Mouse (Mus musculus) lung, postnatal 10 days (tissue): ENCODE measurements around the gene Tspan32.
A peak's percentile ranks its signal among the peaks of the same experiment; 100 is the strongest.

Experiments used
- DNase-seq: peaks from one replicate; pipeline ENCODE4 v3.0.0; 2021

Tspan32 gene

DNA sequence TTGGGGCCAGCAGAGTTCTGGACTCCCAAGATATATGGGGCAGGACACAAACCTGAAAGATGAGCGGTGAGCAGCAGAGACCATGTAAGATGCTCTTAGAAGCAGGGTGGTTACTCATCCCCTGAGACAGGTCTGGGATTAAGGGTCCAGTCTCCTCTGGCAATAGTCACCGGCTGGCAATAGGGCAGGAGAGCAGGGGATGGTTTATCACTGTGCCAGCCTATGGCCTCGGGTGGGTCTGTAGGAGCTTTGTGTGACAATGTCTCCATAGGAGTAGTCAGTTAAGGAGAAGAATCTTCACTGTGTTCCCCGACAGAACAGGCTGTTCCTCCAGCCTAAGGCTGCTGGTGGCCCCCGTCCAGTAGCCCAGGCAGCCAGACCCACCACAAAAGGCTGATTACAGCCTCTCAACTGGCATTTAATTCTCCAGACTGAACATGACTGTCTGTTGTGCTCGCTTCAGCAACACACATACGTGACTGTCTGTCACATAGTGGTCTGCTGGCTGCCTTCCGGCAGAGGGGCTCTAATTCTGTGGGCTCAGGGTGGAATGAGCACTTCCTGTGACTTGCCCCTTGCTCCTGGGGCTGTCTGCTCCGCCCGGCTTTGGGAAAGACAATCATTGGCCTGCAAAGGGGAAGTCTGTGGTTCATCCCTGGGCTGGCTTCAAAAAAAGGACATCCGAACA, 50.8 kb downstream of the Tspan32 start:
- DNase-seq, result peak; percentile 37

DNA sequence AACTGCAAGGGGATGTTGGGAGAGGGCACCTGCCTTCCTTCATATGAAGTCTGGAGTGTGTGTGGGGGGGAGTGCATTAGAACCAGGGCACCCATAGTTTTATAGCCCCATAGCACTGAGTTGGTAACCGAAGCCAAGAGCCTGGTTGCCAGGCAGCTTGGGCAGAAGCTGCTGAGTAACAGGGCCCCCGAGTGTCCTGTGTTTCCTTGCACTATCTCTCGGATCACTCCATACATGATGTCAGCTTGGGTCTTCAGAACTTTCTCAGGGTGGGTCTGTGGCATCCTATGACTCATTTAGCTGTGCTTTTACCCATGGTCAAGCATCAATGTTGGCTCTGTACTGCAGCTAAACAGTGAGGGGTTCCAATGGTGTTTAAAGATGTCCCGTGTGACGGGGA, 52.2 kb downstream of the Tspan32 start:
- DNase-seq, result no peak

DNA sequence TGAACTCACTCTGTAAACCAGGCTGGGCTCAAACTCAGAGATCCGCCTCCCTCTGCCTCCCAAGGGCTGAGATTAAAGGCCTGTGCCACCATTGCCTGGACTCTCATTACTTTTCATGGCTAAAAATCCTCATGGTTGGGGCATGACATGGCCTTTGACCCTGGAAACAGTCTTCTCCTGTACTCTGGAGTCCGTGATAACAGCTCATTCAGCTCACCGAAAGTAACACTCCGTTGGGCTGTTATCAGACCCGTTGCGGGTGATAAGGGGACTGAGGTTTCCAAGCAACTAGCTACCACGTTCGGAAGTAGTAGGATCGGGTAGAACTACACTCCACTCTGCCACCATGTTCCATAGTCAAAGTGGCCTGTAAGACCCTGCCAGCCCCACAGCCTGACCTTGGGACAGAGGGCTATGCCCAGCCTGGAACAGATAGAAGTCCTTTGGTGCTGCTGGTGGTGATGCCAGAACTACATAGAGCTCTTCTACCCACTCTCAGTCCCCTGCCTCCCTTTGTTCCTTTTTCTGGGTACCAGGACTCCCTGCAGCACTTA, 52.9 kb downstream of the Tspan32 start:
- DNase-seq, result no peak

DNA sequence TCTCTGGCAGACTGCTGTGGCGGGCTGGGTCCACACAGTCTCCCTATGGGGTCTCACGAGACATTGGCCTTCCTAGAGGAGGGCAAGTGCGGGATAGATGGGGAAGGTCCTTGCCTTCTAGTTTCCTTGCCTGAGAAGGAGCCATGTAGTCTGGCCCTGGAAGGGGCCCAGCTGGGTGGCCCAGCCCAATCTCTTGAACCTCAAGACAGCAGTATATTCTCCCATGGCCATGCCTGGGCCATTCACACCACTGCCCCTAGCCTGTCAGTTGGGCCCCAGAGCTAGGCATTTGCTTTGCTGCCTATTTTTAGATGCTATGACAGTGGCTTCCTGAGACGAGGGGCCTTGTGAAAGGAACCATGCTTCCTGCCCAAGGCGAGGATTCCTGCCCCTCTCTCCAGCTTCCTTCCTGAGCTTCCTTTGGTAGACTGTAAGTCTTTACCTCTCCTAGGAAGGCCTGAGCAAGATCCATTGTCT, 53.4 kb downstream of the Tspan32 start:
- DNase-seq, result peak; percentile 60

DNA sequence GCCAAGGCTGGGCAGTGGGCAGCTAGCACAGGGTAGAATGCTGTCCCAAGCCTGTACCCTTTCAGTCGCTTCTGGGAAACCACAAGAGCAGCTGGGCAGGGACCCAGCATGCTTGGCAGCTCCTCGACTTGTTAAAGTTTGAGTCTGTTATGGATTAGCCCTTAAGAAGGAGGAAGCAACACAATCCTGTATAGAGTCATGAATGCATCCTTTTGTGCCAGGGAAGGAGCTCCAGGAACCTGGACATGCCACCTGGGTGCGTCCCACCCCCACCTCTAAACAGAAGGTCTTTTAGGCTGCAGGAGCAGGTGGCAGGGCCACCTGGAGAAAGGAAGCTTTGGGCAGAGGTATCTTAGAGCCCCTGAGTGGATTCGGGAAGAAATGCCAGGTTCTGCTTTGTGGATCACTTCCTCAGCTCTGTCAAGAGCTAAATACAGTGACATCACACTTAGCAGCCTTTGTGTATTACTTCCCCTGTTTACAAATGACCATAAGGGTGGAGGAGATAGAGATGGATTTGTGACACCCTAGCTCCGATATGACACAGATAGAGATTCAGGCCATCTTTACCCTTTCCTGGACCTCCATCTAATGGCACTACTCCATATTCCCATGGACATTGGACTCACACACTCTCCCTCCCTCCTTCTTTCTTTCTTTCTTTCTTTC, 54.5 kb downstream of the Tspan32 start:
- DNase-seq, result peak; percentile 34

DNA sequence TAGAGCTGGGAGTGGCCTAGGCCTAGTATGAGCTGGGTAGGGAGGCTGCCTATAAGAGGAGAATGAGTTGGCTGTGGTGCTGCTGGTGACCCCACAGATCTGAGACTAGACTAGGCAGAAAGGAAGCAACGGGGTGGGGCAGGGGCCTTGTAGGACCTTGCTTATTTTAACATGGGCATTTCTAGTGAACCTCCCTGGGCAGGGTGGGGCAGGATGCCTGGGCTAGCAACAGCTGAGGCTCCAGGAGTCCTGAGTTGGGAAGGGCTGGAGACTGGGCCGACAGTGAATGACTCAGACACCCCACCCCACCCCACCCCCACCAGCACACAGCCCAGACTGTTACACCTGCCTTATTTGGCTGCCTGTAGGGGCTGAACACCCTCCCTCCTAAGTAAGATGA, 57.9 kb downstream of the Tspan32 start:
- DNase-seq, result no peak

DNA sequence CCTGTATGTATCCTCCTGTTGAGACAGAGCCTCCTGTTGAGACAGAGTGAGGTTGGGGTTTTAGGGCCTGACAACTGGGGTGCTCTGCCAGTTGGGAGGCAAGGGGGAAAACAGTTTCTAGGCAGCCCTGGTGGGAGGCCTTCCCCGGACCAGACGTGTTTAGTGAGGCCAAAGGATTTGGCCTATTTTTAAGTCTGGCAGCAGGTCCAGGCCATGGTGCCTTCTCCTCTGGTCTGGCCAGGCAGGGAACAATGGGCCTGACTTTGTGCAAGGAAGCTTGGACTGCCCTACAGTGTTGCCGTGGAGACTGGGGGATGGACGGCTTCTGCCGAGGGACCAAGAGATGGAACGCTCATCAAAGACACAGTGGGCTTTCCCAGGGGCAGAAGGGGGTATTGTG, 59.4 kb downstream of the Tspan32 start:
- no peak for DNase-seq

DNA sequence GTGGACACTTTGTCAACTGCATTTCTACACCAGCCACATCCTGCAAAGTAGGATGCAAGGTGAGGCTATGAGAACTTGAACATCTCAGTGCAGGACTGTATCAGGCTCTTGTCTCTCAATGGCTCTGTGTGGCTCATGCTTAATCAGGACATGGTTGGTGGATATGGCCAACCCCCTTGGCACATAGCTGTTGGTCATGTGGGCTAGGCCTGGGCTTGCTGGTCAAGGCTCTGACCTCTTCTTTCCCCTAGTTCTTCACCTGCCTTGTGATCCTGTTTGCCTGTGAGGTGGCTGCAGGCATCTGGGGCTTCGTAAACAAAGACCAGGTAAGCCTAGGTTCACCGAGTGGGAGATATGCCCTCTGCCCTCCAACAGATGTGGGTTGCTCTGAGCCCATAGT, 60.8 kb downstream of the Tspan32 start:
- DNase-seq, result no peak

DNA sequence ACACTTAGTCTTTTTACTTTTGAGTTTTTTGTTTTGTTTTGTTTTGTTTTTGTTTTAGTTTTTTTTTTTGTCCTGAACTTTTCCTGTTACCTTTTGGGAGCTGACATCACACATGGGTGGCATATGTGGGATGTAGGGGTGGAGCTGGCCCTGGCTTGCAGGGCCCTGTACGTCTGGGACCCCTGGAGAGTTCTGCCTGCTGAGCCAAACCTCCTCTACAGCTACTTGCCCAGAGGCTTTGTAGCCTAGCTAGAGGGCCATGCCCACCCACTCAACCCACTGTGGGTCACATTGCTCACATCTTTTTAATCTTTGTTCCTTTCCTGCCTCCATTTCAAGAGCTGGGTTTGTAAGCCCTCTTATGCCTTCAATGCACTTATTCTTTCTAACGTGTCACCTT, 62.6 kb downstream of the Tspan32 start:
- DNase-seq, result no peak

DNA sequence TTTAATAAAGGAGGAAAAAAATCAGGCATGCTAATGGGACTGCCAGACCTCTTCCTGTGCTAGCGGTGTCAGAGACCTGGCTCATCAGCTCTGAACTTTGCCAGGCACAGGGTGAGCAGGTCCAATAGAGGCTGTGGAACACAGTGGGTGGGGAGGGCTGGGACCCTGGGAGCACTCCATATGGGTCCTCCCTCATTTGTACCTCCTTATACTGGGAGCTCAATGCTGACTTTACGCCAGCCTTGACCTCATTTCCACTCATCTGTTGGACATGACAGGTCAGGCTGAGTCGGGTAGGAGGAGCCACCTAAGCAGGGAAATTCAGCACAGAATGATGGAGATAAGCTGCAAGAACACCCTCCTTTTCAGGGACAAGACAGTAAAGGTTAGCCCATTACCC, 63.1 kb downstream of the Tspan32 start:
- DNase-seq, result no peak

DNA sequence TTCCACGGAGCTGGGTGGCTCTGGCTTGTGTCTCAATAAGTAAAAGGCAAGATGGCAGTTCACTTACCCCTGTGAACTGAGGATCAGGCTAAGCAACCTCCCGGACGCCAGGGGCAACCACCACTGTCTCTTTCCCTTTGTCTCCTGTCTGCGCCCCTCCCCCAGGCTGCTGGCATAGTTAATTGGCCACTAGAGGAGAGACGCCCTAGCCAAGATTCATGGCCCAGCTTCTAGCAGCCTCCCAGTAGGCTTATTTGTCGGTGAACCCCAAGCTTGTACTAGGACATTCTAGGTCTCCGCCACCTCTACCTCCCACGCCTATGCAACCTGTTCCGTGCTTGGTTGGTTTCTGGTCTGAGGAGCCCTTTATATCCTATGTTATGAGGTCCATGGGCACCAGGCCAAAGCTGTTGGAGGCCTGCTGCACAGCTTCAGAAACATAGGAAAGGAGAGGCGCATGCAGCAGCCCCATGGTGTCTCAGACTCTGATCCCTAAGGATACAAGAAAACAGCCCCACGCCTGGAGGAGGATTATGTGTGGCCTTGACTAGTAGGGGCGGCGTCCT, 63.6 kb downstream of the Tspan32 start:
- DNase-seq, result no peak

DNA sequence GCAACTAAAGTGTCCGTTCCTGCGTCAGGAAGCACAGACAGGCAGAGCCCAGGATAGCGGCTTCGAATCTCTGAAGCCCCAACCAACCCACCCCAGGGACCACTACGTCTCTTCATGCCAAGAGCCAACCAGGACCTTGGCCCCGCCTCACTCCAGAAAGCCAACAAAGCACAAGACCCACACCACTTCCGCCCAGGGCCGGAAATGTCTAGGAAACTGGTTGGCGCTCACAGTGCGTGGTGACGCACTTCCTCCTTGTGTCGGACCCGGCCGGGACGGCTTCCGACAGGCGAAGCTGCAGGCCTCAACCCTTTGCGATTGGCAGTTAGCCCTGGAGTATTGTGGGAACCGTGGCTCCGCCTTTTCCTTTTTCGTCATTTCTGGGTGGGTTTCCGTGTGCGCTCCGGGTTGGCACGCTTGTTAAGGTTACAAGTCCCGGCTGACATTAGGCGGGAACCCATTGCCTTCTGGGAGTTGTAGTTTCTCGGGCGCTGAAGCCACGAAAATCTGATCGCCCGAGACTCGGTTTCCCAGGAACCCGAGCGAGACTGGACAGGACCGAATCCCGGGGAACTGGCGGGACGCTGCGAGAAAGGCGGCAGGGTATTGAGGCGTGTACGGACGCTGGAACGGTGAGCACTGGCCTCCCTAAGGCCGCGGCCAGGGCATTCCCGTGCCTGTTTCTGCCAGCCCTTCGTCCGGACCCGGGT, 64.2 kb downstream of the Tspan32 start, which contains the start of gene Tssc4:
Gene Tssc4, plus strand, starts transcription at position 368 of the 710 bp plus-strand sequence.
- DNase-seq, result peak; percentile 99
